Mouse (Mus musculus): ENCODE measurements around the gene Gm9913.

GRCm38 (mm10) chr2:125530665-125531064 lies 25.8 kb downstream of the Gm9913 start:
- TF ChIP-seq EP300 (IDR thresholded peaks at IDR 0.05; ENCODE audit: insufficient read depth, low read depth, low read length) (no peak), CTCF (IDR thresholded peaks at IDR 0.05) (no peak), POLR2A (IDR thresholded peaks at IDR 0.05; ENCODE audit: insufficient read depth, low read depth, low read length) (no peak)
